Comparison of ENCODE assay signal across 9 mouse cellular contexts in genomic region chr11:108215466-108215865, GRCm38 (mm10).
DNase-seq lines count a peak whose midpoint lies in the region; ATAC-seq lines count a peak whose summit lies in the region.
"Had no signal": no experiment of that assay in that cellular context is flagged by ENCODE, and none has a peak within 500 bp of the region (broad histone marks: within the 10 kb centered on the region; RNA-seq: fewer than 3 reads in every experiment).

No protein-coding gene starts in this region.

- H3K27me3 ChIP-seq in intestine, embryonic 16.5 days (replicated peaks; ENCODE audit: control insufficient read depth, insufficient read depth, low read length) = no peaks in the 10 kb centered on the region
- H3K27me3 ChIP-seq: liver, embryonic 13.5 days had no signal

- H3K4me1 ChIP-seq in intestine, embryonic 16.5 days (ENCODE audit: control insufficient read depth, insufficient read depth, low read length) = peaks cover 35% of the 10 kb centered on the region

- DNase-seq in layer of hippocampus, adult 9-11 months = peak; percentile 44
- DNase-seq in layer of hippocampus, postnatal 36 days = no peak
- peak; percentile 16 for DNase-seq in T-cell, adult 2 months (ENCODE audit: low spot score)
- peak; percentile 67 for DNase-seq in gastrocnemius, postnatal 10 days
- peak; percentile 70 for DNase-seq in lung, postnatal 25 days (ENCODE audit: low spot score)
- no peak for DNase-seq in cerebellum, postnatal 4 days (ENCODE audit: low spot score in 2 of 2)
- DNase-seq in cerebellum, adult 9-10 months = no peak
- DNase-seq: liver, embryonic 13.5 days had no signal

- H3K36me3 ChIP-seq in intestine, embryonic 16.5 days (ENCODE audit: control insufficient read depth, insufficient read depth, low read length) = no peaks in the 10 kb centered on the region
- H3K36me3 ChIP-seq: liver, embryonic 13.5 days had no signal

- ATAC-seq in intestine, embryonic 16.5 days = peak; percentile 62

- H3K4me3 ChIP-seq in intestine, embryonic 16.5 days (ENCODE audit: low read length) = no peak overlapping the region
- H3K4me3 ChIP-seq: liver, embryonic 13.5 days had no signal

- WGBS in intestine, embryonic 16.5 days = 46% methylated on average over 8 of the region's 8 CpGs

- H3K27ac ChIP-seq in intestine, embryonic 16.5 days (ENCODE audit: low read length) = no peak overlapping the region
- H3K27ac ChIP-seq: liver, embryonic 13.5 days had no signal

- H3K4me2 ChIP-seq in intestine, embryonic 16.5 days (ENCODE audit: low read depth, low read length) = no peak overlapping the region
- H3K4me2 ChIP-seq: liver, embryonic 13.5 days had no signal

- no peaks in the 10 kb centered on the region for H3K9me3 ChIP-seq in intestine, embryonic 16.5 days (ENCODE audit: control insufficient read depth, low read length)
- H3K9me3 ChIP-seq: liver, embryonic 13.5 days had no signal

- no peak overlapping the region for H3K9ac ChIP-seq in intestine, embryonic 16.5 days (ENCODE audit: low read depth, low read length)
- H3K9ac ChIP-seq: liver, embryonic 13.5 days had no signal

Comparison
In these comparisons a context has a peak if more than half of its experiments do, and no peak if none do; other contexts are left out.
1. DNase-seq: peak in layer of hippocampus, adult 9-11 months (single experiment), T-cell, adult 2 months (single experiment), gastrocnemius, postnatal 10 days (single experiment) and lung, postnatal 25 days (single experiment); none in layer of hippocampus, postnatal 36 days (0 of 2), cerebellum, postnatal 4 days (0 of 2) and cerebellum, adult 9-10 months (single experiment).